In genomic region chr12:32616086-32616485, GRCm38 (mm10) we compare ENCODE assay signal across 12 mouse cellular contexts.
A peak's percentile ranks its signal among the peaks of the same experiment; 100 is the strongest.
DNase-seq lines count a peak whose midpoint lies in the region; TF ChIP-seq lines count a peak whose summit lies in the region.
"Had no signal": no experiment of that assay in that cellular context is flagged by ENCODE, and none has a peak within 500 bp of the region (broad histone marks: within the 10 kb centered on the region; RNA-seq: fewer than 3 reads in every experiment).

No protein-coding gene starts in this region.

- H3K4me1 ChIP-seq in cerebellum, adult 2 months (ENCODE audit: control insufficient read depth, insufficient read depth, low read length), result no peaks in the 10 kb centered on the region
- H3K4me1 ChIP-seq: liver, embryonic 13.5 days had no signal

- WGBS in cerebellum, adult 2 months, result 54% methylated on average over 5 of the region's 5 CpGs

- no peak for TF ChIP-seq POLR2A in cerebellum, adult 2 months (IDR thresholded peaks at IDR 0.05; ENCODE audit: borderline replicate concordance, insufficient read depth, low read length)

- H3K4me3 ChIP-seq in cerebellum, adult 2 months (replicated peaks; ENCODE audit: insufficient read depth, low read depth, low read length), result no peak overlapping the region
- H3K4me3 ChIP-seq: liver, embryonic 13.5 days had no signal

- no peak for TF ChIP-seq CTCF in cerebellum, adult 2 months (IDR thresholded peaks at IDR 0.05; ENCODE audit: borderline replicate concordance, insufficient read depth, low read depth, low read length)

- H3K27ac ChIP-seq in cerebellum, adult 2 months (ENCODE audit: insufficient read depth, low read length), result no peak overlapping the region
- H3K27ac ChIP-seq: hindbrain, embryonic 14.5 days; liver, embryonic 13.5 days had no signal

- H3K27me3 ChIP-seq in cerebellum, adult 2 months (ENCODE audit: control insufficient read depth, insufficient read depth, low read length), result no peaks in the 10 kb centered on the region
- H3K27me3 ChIP-seq: CH12.LX; liver, embryonic 13.5 days had no signal

- DNase-seq in kidney, adult 18-20 months, result peak; percentile 31
- no peak for DNase-seq in kidney, postnatal 10 days
- DNase-seq in adrenal gland, postnatal 25 days, result peak; percentile 31
- DNase-seq in kidney, postnatal 36 days, result peak; percentile 59 to 69
- peak; percentile 69 for DNase-seq in skeletal muscle tissue, adult 2 months (ENCODE audit: low read depth, low spot score)
- no peak for DNase-seq in cerebellum, adult 2 months
- DNase-seq in neural tube, embryonic 10.5 days (ENCODE audit: extremely low spot score, low spot score), result no peak
- DNase-seq: cerebellum, adult 9-10 months; liver, embryonic 13.5 days; spleen, adult 18-20 months had no signal

Comparison
In these comparisons a context has a peak if more than half of its experiments do, and no peak if none do; other contexts are left out.
1. DNase-seq: peak in kidney, adult 18-20 months (single experiment), adrenal gland, postnatal 25 days (single experiment), kidney, postnatal 36 days (2 of 2) and skeletal muscle tissue, adult 2 months (single experiment); none in kidney, postnatal 10 days (single experiment), cerebellum, adult 2 months (0 of 2) and neural tube, embryonic 10.5 days (single experiment).